Mouse (Mus musculus): ENCODE measurements around the gene Rbfox1.

DNA sequence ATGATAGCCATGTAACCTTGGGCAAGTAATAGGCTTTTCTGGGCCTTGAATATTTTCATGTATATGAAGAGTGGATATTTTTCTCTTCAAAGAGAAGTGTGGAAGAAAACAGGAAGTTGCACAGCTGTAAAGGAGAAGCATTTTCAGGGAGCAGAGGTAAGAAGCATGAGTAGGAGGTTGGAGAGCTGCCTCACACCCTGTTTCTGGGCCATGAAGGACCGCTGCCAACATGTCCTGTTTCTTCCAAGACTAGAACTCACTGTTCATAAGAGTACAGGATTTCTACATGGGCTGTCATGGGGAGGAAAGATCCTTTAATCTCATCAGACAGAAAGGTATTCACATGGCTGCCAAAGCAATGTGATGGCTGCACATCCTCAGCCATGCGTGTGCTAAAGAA, 1098.8 kb downstream of the Rbfox1 start:
- TF ChIP-seq POLR2A (IDR thresholded peaks at IDR 0.05; ENCODE audit: control insufficient read depth, extremely low read depth, insufficient read depth, low read length, poor library complexity) (no peak), CTCF (IDR thresholded peaks at IDR 0.05; ENCODE audit: borderline replicate concordance, control insufficient read depth, extremely low read depth, insufficient read depth, low read length, poor library complexity) (no peak)

Measured in thymus, adult 2 months (tissue).